Mouse (Mus musculus): ENCODE measurements around the gene Sult2a6.

Gene Sult2a6

GRCm38 (mm10) chr7:14254770-14255169 lies at the start of gene Sult2a6:
TSS of gene Sult2a6 (minus strand) at chr7:14254870.
- CTCF ChIA-PET: no interaction called here

GRCm38 (mm10) chr7:14215231-14215630 lies 39.4 kb downstream of the Sult2a6 start:
- CTCF ChIA-PET: no interaction called here

DNA sequence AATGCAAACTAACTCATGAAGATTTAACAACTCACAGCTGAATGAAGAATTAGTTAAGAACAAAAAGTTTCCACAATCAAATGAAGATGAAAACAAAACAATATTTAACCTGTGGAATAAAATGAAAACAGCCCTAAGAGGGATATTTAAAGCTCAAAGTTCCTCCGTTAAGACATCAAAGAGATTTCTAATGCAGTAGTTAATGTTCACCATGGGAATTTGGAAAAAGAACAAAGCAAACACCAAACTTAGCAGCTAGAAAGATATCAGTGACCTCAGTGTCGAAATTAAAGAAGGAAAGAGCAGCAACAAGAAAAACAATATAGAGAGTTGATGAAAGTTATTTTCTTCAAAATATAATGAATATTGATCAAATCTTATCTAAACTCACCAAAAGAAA lies 51.3 kb downstream of the Sult2a6 start:
- CTCF ChIA-PET: no interaction called here

GRCm38 (mm10) chr7:14202487-14202886 lies 52.2 kb downstream of the Sult2a6 start:
- CTCF ChIA-PET: no interaction called here
